Mouse (Mus musculus) liver, embryonic 11.5 days (tissue): Measurements from ENCODE around the gene Trip11. TPM values are rescaled to one million over a fixed set of nuclear protein-coding genes. Genes with fewer than 3 reads are reported as not detected.

Experiments
- ATAC-seq: fragments of 200-750 bp; cut with Nextera tagmentation; replicated peaks from 2 replicates; pipeline ENCODE4 v1.8.0; 2017; ENCODE audit warnings: moderate number of reproducible peaks, mild to moderate bottlenecking, moderate TSS enrichment, moderate library complexity; ENCODE audit not compliant: low FRiP score
- DNase-seq: peaks from one replicate; pipeline ENCODE4 v3.0.0-alpha.2; 2017; ENCODE audit warnings: low spot score
- H3K27ac ChIP-seq: fragments of 300-500 bp; sonication (generic); 2 replicates; pipeline ENCODE4 v1.5.1; 2014; ENCODE audit warnings: mild to moderate bottlenecking, low read depth, low read length, control low read depth
- H3K27me3 ChIP-seq: fragments of 300-500 bp; sonication (generic); replicated peaks from 2 replicates; pipeline ENCODE4 v1.6.1; 2014; ENCODE audit warnings: low read length, mixed read lengths; ENCODE audit not compliant: control insufficient read depth, insufficient read depth
- H3K36me3 ChIP-seq: fragments of 300-500 bp; sonication (generic); 2 replicates; pipeline ENCODE4 v1.6.1; 2014; ENCODE audit warnings: mild to moderate bottlenecking, low read length, moderate library complexity, mixed read lengths; ENCODE audit not compliant: control insufficient read depth, insufficient read depth
- H3K4me1 ChIP-seq: fragments of 300-500 bp; sonication (generic); replicated peaks from 2 replicates; pipeline ENCODE4 v1.6.1; 2014; ENCODE audit warnings: low read length, mixed read lengths; ENCODE audit not compliant: control insufficient read depth, insufficient read depth
- H3K4me2 ChIP-seq: fragments of 300-500 bp; sonication (generic); 2 replicates; pipeline ENCODE4 v1.6.1; 2014; ENCODE audit warnings: mild to moderate bottlenecking, control low read depth, moderate library complexity
- H3K4me3 ChIP-seq: fragments of 300-500 bp; sonication (generic); 2 replicates; pipeline ENCODE4 v1.5.1; 2014; ENCODE audit warnings: low read depth, low read length, control low read depth
- H3K9ac ChIP-seq: fragments of 300-500 bp; sonication (generic); 2 replicates; pipeline ENCODE4 v1.6.1; 2014; ENCODE audit warnings: low read depth, low read length, control low read depth
- H3K9me3 ChIP-seq: fragments of 300-500 bp; sonication (generic); 2 replicates; pipeline ENCODE4 v1.6.1; 2016; ENCODE audit warnings: low read length, inconsistent platforms, mixed read lengths; ENCODE audit not compliant: control insufficient read depth
- WGBS: fragments of 180-500 bp; shearing (Covaris S2); extraction: QIAGEN DNeasy Blood & Tissue Kit; methylation state at CpG from one replicate; pipeline ENCODE4 v1.1.7; 2014; 5-methylcytosine and 5-hydroxymethylcytosine counted together
- polyA plus RNA-seq: library from polyadenylated mRNA; unstranded; fragments of >200 nt; fragmentation: Nextera tagmentation; extraction: Ambion mirVana; gene quantifications from 2 replicates; pipeline ENCODE4 v1.2.1, GENCODE M21; 2014

Trip11 gene
- polyA plus RNA-seq, 1 experiment from 2014 or later: 10.4 TPM

- 85% methylated on average over 4 of the region's 4 CpGs for WGBS
- Histone ChIP-seq H3K27ac (no peak overlapping the region), H3K27me3 (peaks cover 21% of the 10 kb centered on the region), H3K4me3 (no peak overlapping the region), H3K4me1 (0 out of 2 replicates have a peak, but pooled peaks cover 3% of the 10 kb centered on the region), H3K9ac (no peak overlapping the region), H3K9me3 (no peaks in the 10 kb centered on the region), H3K4me2 (no peak overlapping the region), H3K36me3 (no peaks in the 10 kb centered on the region)
- no peak for DNase-seq
- no peak for ATAC-seq
These were observed 89.9 kb downstream of the Trip11 start for GRCm38 (mm10) chr12:101823161-101823560.

DNA sequence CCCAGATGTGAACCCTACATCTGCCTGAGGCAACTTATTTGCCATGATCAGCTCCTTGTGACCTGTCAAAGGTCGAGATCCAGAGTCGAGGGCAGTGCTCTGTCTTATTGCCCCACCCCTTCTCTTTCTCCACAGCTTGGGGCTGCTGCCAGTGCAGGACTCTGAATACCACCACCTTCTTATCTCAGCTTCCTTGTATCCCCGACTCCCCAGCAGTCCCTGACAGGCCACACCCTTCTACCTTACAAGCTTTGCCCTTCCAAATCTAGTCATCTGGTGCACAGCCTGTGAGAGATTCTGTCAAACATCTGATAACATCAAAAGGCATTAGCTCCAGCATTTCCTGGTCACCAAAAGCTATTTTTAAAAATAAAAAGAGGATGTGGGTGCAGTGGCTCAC is 91.5 kb downstream of the Trip11 start:
- Histone ChIP-seq H3K4me3 (no peak overlapping the region), H3K27me3 (peaks cover 30% of the 10 kb centered on the region), H3K9me3 (no peaks in the 10 kb centered on the region), H3K36me3 (no peaks in the 10 kb centered on the region), H3K4me2 (no peak overlapping the region), H3K9ac (no peak overlapping the region), H3K4me1 (0 out of 2 replicates have a peak, but pooled peaks cover 3% of the 10 kb centered on the region), H3K27ac (no peak overlapping the region)
- ATAC-seq: no peak
- no peak for DNase-seq
- 18% methylated on average over 3 of the region's 3 CpGs for WGBS

GRCm38 (mm10) chr12:101819570-101819969 is 93.5 kb downstream of the Trip11 start:
- DNase-seq (no peak), ATAC-seq (no peak)
- H3K27ac ChIP-seq: no peak overlapping the region
- H3K4me2 ChIP-seq: peak overlapping the region; percentile 68
- no peaks in the 10 kb centered on the region for H3K36me3 ChIP-seq
- no peak overlapping the region for H3K9ac ChIP-seq
- peaks cover 30% of the 10 kb centered on the region for H3K27me3 ChIP-seq
- peak overlapping the region; percentile 38 for H3K4me3 ChIP-seq
- H3K4me1 ChIP-seq: 0 out of 2 replicates have a peak, but pooled peaks cover 3% of the 10 kb centered on the region
- H3K9me3 ChIP-seq: no peaks in the 10 kb centered on the region
- WGBS: 37% methylated on average over 9 of the region's 9 CpGs

- H3K9ac ChIP-seq: no peak within 1 kb of the TSS
- WGBS: 1% methylated on average over 46 of the region's 46 CpGs
- peaks cover 30% of the 10 kb centered on the region for H3K27me3 ChIP-seq
- ATAC-seq: no peak
- H3K9me3 ChIP-seq: no peaks in the 10 kb centered on the region
- 0 out of 2 replicates have a peak, but pooled peaks cover 3% of the 10 kb centered on the region for H3K4me1 ChIP-seq
- no peaks in the 10 kb centered on the region for H3K36me3 ChIP-seq
- H3K4me2 ChIP-seq: peak within 1 kb of the TSS; percentile 68
- no peak within 1 kb of the TSS for H3K27ac ChIP-seq
- peak; percentile 48 for DNase-seq
- H3K4me3 ChIP-seq: peak within 1 kb of the TSS; percentile 38
These were observed 94.3 kb downstream of the Trip11 start, which contains the start of gene Fbln5 for GRCm38 (mm10) chr12:101818608-101819370. Gene Fbln5, minus strand, starts transcription at chr12:101819055.

DNA sequence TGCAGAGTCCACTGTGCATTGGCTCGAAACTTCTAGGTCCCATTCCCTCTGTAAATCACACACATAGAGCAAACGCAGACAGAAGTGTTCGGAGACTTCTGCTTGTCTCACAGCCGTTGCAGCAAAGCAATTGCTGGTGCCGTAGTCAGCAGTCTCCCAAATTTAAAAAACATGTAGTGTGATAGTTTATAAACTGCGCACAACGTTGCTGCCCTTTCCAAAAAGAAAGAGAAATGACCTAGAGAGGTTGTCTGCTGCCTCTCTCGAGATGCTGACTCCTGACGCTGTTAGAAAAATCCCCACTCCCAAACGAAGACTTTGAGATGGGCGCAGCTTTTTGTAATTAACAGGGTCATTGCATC is 94.8 kb downstream of the Trip11 start:
- H3K27me3 ChIP-seq: peaks cover 30% of the 10 kb centered on the region
- peak overlapping the region; percentile 68 for H3K4me2 ChIP-seq
- H3K4me1 ChIP-seq: 0 out of 2 replicates have a peak, but pooled peaks cover 3% of the 10 kb centered on the region
- no peak for DNase-seq
- peak overlapping the region; percentile 38 for H3K4me3 ChIP-seq
- H3K9ac ChIP-seq: no peak overlapping the region
- WGBS: 36% methylated on average over 11 of the region's 11 CpGs
- no peaks in the 10 kb centered on the region for H3K36me3 ChIP-seq
- no peak for ATAC-seq
- H3K27ac ChIP-seq: no peak overlapping the region
- H3K9me3 ChIP-seq: no peaks in the 10 kb centered on the region

DNA sequence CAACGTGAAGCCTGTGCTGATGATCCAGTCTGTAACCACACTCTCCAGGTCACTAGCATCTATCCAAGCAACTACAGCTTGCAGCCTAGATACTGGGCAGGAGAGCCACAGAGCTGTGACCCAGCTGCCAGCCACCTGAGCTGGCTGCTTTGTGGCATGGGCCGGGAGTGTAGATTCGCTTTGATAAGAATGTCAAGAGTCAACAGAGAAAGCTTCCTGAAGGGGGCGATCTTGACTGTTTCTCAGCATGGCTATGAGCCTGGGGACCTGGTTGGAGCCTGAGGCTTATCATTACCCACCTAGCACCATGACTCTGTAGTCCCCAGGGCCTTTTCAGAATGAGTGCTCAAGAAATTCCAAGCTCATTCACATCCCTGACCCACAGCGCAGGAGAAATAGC is 96.3 kb downstream of the Trip11 start:
- 39% methylated on average over 5 of the region's 5 CpGs for WGBS
- Histone ChIP-seq H3K4me1 (0 out of 2 replicates have a peak, but pooled peaks cover 3% of the 10 kb centered on the region), H3K4me3 (no peak overlapping the region), H3K9me3 (no peaks in the 10 kb centered on the region), H3K4me2 (no peak overlapping the region), H3K27me3 (peaks cover 30% of the 10 kb centered on the region), H3K9ac (no peak overlapping the region), H3K27ac (no peak overlapping the region), H3K36me3 (no peaks in the 10 kb centered on the region)
- DNase-seq (no peak), ATAC-seq (no peak)

DNA sequence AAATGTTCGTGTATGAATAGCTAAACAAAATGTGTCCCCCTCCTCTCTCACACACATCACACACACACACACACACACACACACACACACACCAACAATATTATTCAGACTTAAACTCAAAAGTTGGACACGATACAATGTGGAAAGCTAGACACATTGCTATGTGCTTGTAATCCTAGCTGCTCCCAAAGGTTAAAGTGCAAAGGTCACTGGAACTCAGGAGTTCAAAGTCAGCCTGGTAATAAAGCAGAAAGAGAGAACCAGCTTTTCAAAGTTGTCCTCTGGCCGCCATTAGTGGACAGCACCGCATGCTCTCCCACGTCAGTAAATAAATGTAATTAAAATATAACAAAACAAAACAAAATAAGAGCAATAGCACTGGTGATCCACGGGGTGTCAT is 97.3 kb downstream of the Trip11 start:
- Histone ChIP-seq H3K27me3 (peaks cover 30% of the 10 kb centered on the region), H3K27ac (no peak overlapping the region), H3K9me3 (no peaks in the 10 kb centered on the region), H3K4me2 (no peak overlapping the region), H3K36me3 (no peaks in the 10 kb centered on the region), H3K4me1 (0 out of 2 replicates have a peak, but pooled peaks cover 3% of the 10 kb centered on the region), H3K9ac (no peak overlapping the region), H3K4me3 (no peak overlapping the region)
- WGBS: 77% methylated on average over 6 of the region's 6 CpGs
- ATAC-seq (no peak), DNase-seq (no peak)

- H3K9ac ChIP-seq: no peak overlapping the region
These were observed 98.6 kb downstream of the Trip11 start for GRCm38 (mm10) chr12:101814423-101814822.

GRCm38 (mm10) chr12:101811181-101811580 is 101.9 kb downstream of the Trip11 start:
- Histone ChIP-seq H3K27me3 (no peaks in the 10 kb centered on the region), H3K9ac (no peak overlapping the region), H3K27ac (no peak overlapping the region), H3K36me3 (no peaks in the 10 kb centered on the region), H3K9me3 (no peaks in the 10 kb centered on the region), H3K4me2 (no peak overlapping the region), H3K4me1 (no peaks in the 10 kb centered on the region), H3K4me3 (no peak overlapping the region)
- ATAC-seq (no peak), DNase-seq (no peak)
- 61% methylated on average over 6 of the region's 6 CpGs for WGBS

More at GRCm38 (mm10) chr12:101814423-101814822, 98.6 kb downstream of the Trip11 start:
- DNase-seq (no peak), ATAC-seq (no peak)
- Histone ChIP-seq H3K27me3 (peaks cover 22% of the 10 kb centered on the region), H3K36me3 (no peaks in the 10 kb centered on the region), H3K27ac (no peak overlapping the region), H3K4me2 (no peak overlapping the region), H3K9me3 (no peaks in the 10 kb centered on the region), H3K4me3 (no peak overlapping the region), H3K4me1 (0 out of 2 replicates have a peak, but pooled peaks cover under 1% of the 10 kb centered on the region)
- 75% methylated on average over 2 of the region's 2 CpGs for WGBS
